Mouse (Mus musculus): ENCODE measurements around the gene Aldh1b1. TPM values are rescaled to one million over a fixed set of nuclear protein-coding genes. Genes with fewer than 3 reads are reported as not detected.

The Aldh1b1 gene
- 17.5 TPM for polyA plus RNA-seq (2014; fragmentation: Illumina TruSeq; extraction: RNeasy Lipid Tissue Mini Kit (QIAGEN cat#74804); ENCODE audit: low read depth, low replicate concordance)

DNA sequence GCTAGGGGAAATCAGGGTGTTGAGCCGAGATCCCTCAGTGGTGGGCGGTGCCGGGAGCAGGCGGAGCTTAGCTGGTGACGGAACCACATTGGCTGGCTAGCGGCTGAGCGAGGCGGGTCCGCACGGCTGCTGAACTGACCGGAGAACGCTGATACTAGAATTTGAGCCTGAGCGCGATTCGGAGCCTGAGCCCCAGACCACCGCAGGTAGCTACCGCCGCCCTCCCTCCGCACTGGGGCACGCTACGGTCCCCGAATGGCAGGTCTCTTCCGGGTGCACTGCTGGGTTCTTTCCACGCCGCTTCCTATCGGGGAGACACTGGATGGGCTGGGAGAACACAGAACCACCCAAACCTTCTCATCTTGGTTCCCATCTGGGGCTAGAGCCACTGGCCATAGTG is at the start of gene Aldh1b1:
Aldh1b1 (plus strand) TSS at position 59 of the 400 bp plus-strand sequence.

DNA sequence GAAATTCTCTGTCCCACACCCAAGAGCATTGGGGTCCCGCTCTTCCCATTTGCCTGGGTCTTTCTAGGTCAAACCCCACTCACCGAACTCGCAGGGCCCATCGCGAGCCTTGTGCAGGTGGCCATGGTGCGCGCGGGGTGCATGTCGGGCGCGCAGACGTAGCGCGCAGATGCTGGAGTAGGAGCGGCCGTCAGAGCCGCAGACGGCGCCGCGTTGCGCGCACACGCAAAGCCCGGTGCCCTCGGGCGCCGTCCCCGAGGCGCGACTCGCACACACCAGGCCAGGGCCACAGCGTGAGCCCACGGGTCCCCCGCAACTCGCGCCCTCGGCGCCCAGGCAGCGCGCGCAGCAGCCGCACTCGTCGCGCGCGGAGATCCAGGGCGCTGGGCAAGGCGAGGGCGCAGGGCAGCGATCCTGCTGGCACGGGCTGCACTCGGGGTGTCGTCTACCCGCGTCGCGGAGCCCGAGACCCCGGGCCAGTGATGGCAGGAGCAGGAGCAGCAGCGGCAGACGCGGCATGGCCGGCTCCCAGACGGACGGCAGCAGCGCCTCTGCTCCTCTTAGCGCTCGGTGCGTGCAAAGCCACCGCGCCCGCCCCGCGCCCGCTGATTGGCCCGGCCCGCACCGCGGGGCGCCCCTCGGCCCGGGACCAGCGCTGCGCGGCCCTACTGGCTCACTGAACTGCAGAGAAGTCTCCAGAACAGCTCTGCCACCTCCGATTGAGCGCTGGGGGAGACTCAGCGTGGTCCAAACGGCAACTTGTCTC is 27.6 kb downstream of the Aldh1b1 start, which contains the start of gene Igfbpl1:
Igfbpl1 (minus strand) TSS at position 649 of the 766 bp plus-strand sequence.

DNA sequence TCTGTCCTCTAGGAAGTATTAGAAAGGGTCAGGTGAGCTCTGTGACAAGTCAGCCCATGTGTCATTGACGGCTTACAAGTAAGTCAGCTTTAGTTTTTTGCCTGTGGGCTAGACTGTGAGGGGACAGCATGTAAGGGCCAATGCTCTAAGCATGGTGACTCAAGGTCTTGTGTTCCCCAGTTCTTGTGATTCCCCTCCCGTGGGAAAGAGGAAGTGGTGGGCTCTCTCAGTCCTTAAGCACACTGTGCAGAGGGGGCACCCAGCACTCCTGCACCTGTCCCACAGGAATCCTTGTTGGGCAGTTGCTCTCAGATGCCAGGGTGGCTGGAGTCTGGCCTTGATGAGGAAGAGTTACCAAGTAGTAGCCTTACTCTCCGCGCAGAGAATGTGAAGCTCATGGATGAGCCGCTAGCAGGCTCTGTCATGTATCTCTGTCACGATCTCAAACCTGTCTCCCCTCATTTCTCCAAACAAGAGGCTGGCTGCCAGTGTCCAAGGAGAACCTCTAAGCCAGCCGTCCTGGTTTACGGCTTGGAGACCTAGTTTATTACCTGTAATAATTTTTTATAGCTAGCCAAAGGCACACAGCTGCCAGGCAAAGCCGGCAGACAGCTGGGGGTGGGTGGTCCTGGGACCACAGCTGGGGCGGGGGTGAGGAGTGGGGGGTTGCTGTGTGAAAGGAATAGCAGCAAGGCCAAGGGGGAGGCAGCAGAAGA is 49.4 kb downstream of the Aldh1b1 start, which contains the start of gene Stra6l:
Stra6l (plus strand) TSS at position 556 of the 716 bp plus-strand sequence.

Other genes with a start within 250 kb of the Aldh1b1 start
- not detected for gene Igfbpl1, start 27.9 kb downstream of the Aldh1b1 start, polyA plus RNA-seq (2014; fragmentation: Illumina TruSeq; extraction: RNeasy Lipid Tissue Mini Kit (QIAGEN cat#74804); ENCODE audit: low read depth, low replicate concordance)
- gene Stra6l, start 49.6 kb downstream of the Aldh1b1 start, polyA plus RNA-seq (2014; fragmentation: Illumina TruSeq; extraction: RNeasy Lipid Tissue Mini Kit (QIAGEN cat#74804); ENCODE audit: low read depth, low replicate concordance): 102 TPM
- not detected for gene Ccdc180, start 91.3 kb downstream of the Aldh1b1 start, polyA plus RNA-seq (2014; fragmentation: Illumina TruSeq; extraction: RNeasy Lipid Tissue Mini Kit (QIAGEN cat#74804); ENCODE audit: low read depth, low replicate concordance)
- 30.2 TPM for gene Tdrd7, start 166.3 kb downstream of the Aldh1b1 start, polyA plus RNA-seq (2014; fragmentation: Illumina TruSeq; extraction: RNeasy Lipid Tissue Mini Kit (QIAGEN cat#74804); ENCODE audit: low read depth, low replicate concordance)
- 0.16 TPM for gene Tmod1, start 239.9 kb downstream of the Aldh1b1 start, polyA plus RNA-seq (2014; fragmentation: Illumina TruSeq; extraction: RNeasy Lipid Tissue Mini Kit (QIAGEN cat#74804); ENCODE audit: low read depth, low replicate concordance)

Data from liver, adult 10 weeks (tissue).